Mouse (Mus musculus) bone marrow, adult 2 months (tissue): ENCODE data around the gene Fyttd1.

Experiments used
- CTCF ChIP-seq: fragments of 200-500 bp; IDR thresholded peaks from 2 replicates; pipeline ENCODE4 v1.5.1; 2011; ENCODE audit warnings: low read length, control low read depth; ENCODE audit not compliant: control insufficient read depth, insufficient read depth
- POLR2A ChIP-seq: fragments of 200-500 bp; IDR thresholded peaks from 2 replicates; pipeline ENCODE4 v1.6.1; 2011; ENCODE audit warnings: low read depth, mild to moderate bottlenecking, control low read depth, low read length, borderline replicate concordance; ENCODE audit not compliant: control insufficient read depth

DNA sequence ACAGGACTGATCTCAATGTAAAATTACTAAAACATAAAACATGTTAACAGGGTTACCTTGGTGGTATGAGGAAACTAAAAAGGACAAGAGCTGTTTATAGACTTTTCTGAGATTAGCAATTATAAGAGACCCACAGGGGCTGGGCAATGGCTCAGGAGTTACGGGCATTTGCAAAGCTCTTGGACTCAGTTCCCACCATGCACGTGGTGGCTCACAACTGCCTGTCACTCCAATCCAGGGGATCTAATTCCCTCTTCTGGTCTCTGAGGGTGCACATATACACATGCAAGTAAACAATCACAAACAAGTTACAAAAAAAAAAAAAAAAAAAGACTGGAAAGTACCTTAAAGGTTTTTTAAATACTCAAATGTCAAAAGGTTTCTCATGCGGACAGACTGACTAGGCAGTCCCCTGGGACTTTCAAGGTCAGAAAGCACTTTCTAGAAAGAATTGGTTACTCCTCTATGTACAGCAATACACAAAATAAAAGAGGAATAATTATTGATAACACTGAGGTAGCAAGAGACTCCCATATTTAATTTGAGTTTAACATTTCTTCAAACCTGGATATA, 15.4 kb upstream of the Fyttd1 start:
- no peak for TF ChIP-seq CTCF
- no peak for TF ChIP-seq POLR2A
